Mouse (Mus musculus): Measurements from ENCODE around the gene Edem2.
"Not testable (repeated sequence)": the region's sequence is repeated elsewhere in the genome, so short reads cannot be mapped to it uniquely, and the experiment has no call there.

Edem2 gene

GRCm38 (mm10) chr2:155729158-155729645, at the start of gene Edem2:
Edem2 (minus strand) TSS chr2:155729475.
- peak; percentile 94 for DNase-seq

- no peak for DNase-seq
Measured at GRCm38 (mm10) chr2:155779066-155779465, 49.8 kb upstream of the Edem2 start.

GRCm38 (mm10) chr2:155778004-155778403, 48.7 kb upstream of the Edem2 start:
- DNase-seq, result no peak

- no peak for DNase-seq
Measured at GRCm38 (mm10) chr2:155777688-155777985, 48.4 kb upstream of the Edem2 start.

GRCm38 (mm10) chr2:155776824-155777687, 47.8 kb upstream of the Edem2 start:
- no peak for DNase-seq

GRCm38 (mm10) chr2:155775685-155776263, 46.5 kb upstream of the Edem2 start:
- peak; percentile 31 for DNase-seq

GRCm38 (mm10) chr2:155774927-155775684, 45.8 kb upstream of the Edem2 start, which contains the start of gene Mmp24:
Mmp24 (plus strand) TSS chr2:155775342.
- DNase-seq, result no peak

- no peak for DNase-seq
Measured at GRCm38 (mm10) chr2:155774261-155774926, 45.1 kb upstream of the Edem2 start.

GRCm38 (mm10) chr2:155773664-155774063, 44.4 kb upstream of the Edem2 start:
- DNase-seq, result no peak

- DNase-seq, result peak; percentile 75
Measured at GRCm38 (mm10) chr2:155764679-155765418, 35.6 kb upstream of the Edem2 start.

- no peak for DNase-seq
Measured at GRCm38 (mm10) chr2:155756855-155757566, 27.7 kb upstream of the Edem2 start.

GRCm38 (mm10) chr2:155755746-155756145, 26.5 kb upstream of the Edem2 start:
- DNase-seq, result peak; percentile 60

- DNase-seq, result no peak
Measured at GRCm38 (mm10) chr2:155751014-155751786, 21.9 kb upstream of the Edem2 start, which contains the start of gene Procr. Procr (plus strand) TSS chr2:155751117.

GRCm38 (mm10) chr2:155749394-155749793, 20.1 kb upstream of the Edem2 start:
- DNase-seq, result no peak

- DNase-seq, result no peak
Measured at GRCm38 (mm10) chr2:155745487-155745886, 16.2 kb upstream of the Edem2 start.

- DNase-seq, result no peak
Measured at GRCm38 (mm10) chr2:155743351-155743750, 14.1 kb upstream of the Edem2 start.

GRCm38 (mm10) chr2:155742931-155743337, 13.7 kb upstream of the Edem2 start:
- no peak for DNase-seq

GRCm38 (mm10) chr2:155742211-155742610, 12.9 kb upstream of the Edem2 start:
- no peak for DNase-seq

- no peak for DNase-seq
Measured at GRCm38 (mm10) chr2:155737803-155738202, 8.5 kb upstream of the Edem2 start.

GRCm38 (mm10) chr2:155736936-155737335, 7.7 kb upstream of the Edem2 start:
- no peak for DNase-seq

- not testable (repeated sequence) for DNase-seq
Measured at GRCm38 (mm10) chr2:155735766-155736165, 6.5 kb upstream of the Edem2 start, which contains the start of gene Gm17581. Gm17581 (minus strand) TSS chr2:155735866.

All from thymus, postnatal 25 days (tissue).